Mouse (Mus musculus): ENCODE results near the gene Ankrd27. TPM values are rescaled to one million over a fixed set of nuclear protein-coding genes. Genes with fewer than 3 reads are reported as not detected.
"Not testable (repeated sequence)": the region's sequence is repeated elsewhere in the genome, so short reads cannot be mapped to it uniquely, and the experiment has no call there.

Gene Ankrd27
- polyA plus RNA-seq, 1 experiment from 2014 or later, result 19.2 TPM

GRCm38 (mm10) chr7:35563071-35563470 lies 23.0 kb upstream of the Ankrd27 start:
- no peaks in the 10 kb centered on the region for H3K27me3 ChIP-seq
- 74% methylated on average over 11 of the region's 11 CpGs for WGBS
- H3K9me3 ChIP-seq, result no peaks in the 10 kb centered on the region
- no peak overlapping the region for H3K4me2 ChIP-seq
- no peaks in the 10 kb centered on the region for H3K4me1 ChIP-seq (replicated peaks)
- no peak overlapping the region for H3K27ac ChIP-seq
- no peaks in the 10 kb centered on the region for H3K36me3 ChIP-seq
- H3K4me3 ChIP-seq, result no peak overlapping the region
- no peak for ATAC-seq (ENCODE audit: low FRiP score)
- no peak overlapping the region for H3K9ac ChIP-seq

GRCm38 (mm10) chr7:35564067-35564865 lies 21.8 kb upstream of the Ankrd27 start:
- no peak overlapping the region for H3K4me3 ChIP-seq

DNA sequence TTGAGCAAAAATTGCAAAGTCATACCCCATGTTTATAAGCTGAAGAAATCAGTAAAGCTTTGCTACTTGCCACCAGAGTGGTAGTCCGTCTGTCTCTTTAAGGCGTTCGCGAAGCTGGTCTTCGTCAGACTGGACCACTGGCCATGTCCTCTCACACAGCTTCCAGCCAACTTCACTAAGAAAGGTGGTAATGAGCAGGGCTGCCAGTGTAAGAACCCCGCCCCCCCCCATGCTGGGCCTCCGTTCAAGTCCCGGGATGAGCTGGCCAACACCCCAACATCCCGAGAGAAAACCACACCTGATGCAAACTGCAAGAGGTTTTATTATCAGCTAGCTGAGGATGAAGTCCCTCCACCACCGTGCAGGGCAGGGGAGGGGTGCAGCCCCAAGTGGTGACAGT lies 21.2 kb upstream of the Ankrd27 start:
- not testable (repeated sequence) for H3K9ac ChIP-seq; H3K27ac ChIP-seq; H3K36me3 ChIP-seq; H3K4me2 ChIP-seq; H3K27me3 ChIP-seq; H3K4me1 ChIP-seq (replicated peaks); H3K4me3 ChIP-seq; ATAC-seq (ENCODE audit: low FRiP score); H3K9me3 ChIP-seq
- 85% methylated on average over 10 of the region's 10 CpGs for WGBS

More at GRCm38 (mm10) chr7:35564067-35564865, 21.8 kb upstream of the Ankrd27 start:
- Histone ChIP-seq H3K27me3 (no peaks in the 10 kb centered on the region), H3K4me2 (no peak overlapping the region), H3K9ac (no peak overlapping the region), H3K27ac (no peak overlapping the region), H3K36me3 (no peaks in the 10 kb centered on the region), H3K4me1 (replicated peaks) (no peaks in the 10 kb centered on the region), H3K9me3 (no peaks in the 10 kb centered on the region)
- WGBS, result 93% methylated on average over 2 of the region's 2 CpGs
- no peak for ATAC-seq (ENCODE audit: low FRiP score)

GRCm38 (mm10) chr7:35565965-35566364 lies 20.1 kb upstream of the Ankrd27 start:
- ATAC-seq (ENCODE audit: low FRiP score); H3K27me3 ChIP-seq; H3K4me1 ChIP-seq (replicated peaks); H3K36me3 ChIP-seq; H3K27ac ChIP-seq; H3K4me2 ChIP-seq; H3K9me3 ChIP-seq; H3K4me3 ChIP-seq; H3K9ac ChIP-seq: not testable (repeated sequence)
- WGBS, result 84% methylated on average over 13 of the region's 13 CpGs

- not testable (repeated sequence) for H3K4me3 ChIP-seq; H3K4me2 ChIP-seq; H3K4me1 ChIP-seq (replicated peaks); H3K36me3 ChIP-seq; H3K27me3 ChIP-seq; H3K9me3 ChIP-seq; H3K27ac ChIP-seq; H3K9ac ChIP-seq; ATAC-seq (ENCODE audit: low FRiP score)
- WGBS, result 93% methylated on average over 4 of the region's 4 CpGs
These were observed 16.3 kb upstream of the Ankrd27 start for GRCm38 (mm10) chr7:35569724-35570123.

GRCm38 (mm10) chr7:35570883-35571282 lies 15.2 kb upstream of the Ankrd27 start:
- ATAC-seq (ENCODE audit: low FRiP score); H3K27ac ChIP-seq; H3K27me3 ChIP-seq; H3K4me3 ChIP-seq; H3K36me3 ChIP-seq; H3K4me1 ChIP-seq (replicated peaks); H3K4me2 ChIP-seq; H3K9ac ChIP-seq; H3K9me3 ChIP-seq: not testable (repeated sequence)
- WGBS, result 21% methylated on average over 6 of the region's 6 CpGs

- Histone ChIP-seq H3K4me1 (replicated peaks) (peaks cover 8% of the 10 kb centered on the region), H3K4me2 (no peak overlapping the region), H3K27me3 (peaks cover 44% of the 10 kb centered on the region), H3K27ac (no peak overlapping the region), H3K9me3 (no peaks in the 10 kb centered on the region), H3K9ac (no peak overlapping the region), H3K36me3 (no peaks in the 10 kb centered on the region), H3K4me3 (no peak overlapping the region)
- no peak for ATAC-seq (ENCODE audit: low FRiP score)
- WGBS, result 29% methylated on average over 4 of the region's 4 CpGs
These were observed 6.2 kb upstream of the Ankrd27 start for GRCm38 (mm10) chr7:35579849-35580248.

DNA sequence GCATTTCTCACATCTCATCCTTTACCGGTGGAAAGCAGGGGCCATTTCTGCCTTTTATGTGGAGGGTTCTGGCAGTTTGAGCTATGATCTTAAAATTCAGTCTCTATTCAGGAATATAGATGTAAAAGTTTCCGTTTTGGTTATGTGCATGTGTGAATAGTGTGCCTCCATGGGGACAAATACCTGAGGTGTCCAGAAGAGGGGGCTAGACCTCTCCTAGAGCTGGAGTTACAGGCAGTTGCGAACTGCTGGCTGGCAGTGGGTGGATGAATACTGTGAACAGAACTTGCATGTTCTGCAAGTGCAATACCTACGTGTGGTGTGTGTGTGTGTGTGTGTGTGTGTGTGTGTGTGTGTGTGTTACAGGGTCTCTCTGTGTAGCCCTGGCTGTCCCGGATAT lies 3.3 kb upstream of the Ankrd27 start:
- Histone ChIP-seq H3K9me3 (no peaks in the 10 kb centered on the region), H3K27ac (no peak overlapping the region), H3K4me3 (no peak overlapping the region), H3K4me1 (replicated peaks) (peaks cover 22% of the 10 kb centered on the region), H3K4me2 (no peak overlapping the region), H3K36me3 (no peaks in the 10 kb centered on the region), H3K9ac (no peak overlapping the region), H3K27me3 (peaks cover 49% of the 10 kb centered on the region)
- WGBS, result 73% methylated on average over 5 of the region's 5 CpGs
- no peak for ATAC-seq (ENCODE audit: low FRiP score)

DNA sequence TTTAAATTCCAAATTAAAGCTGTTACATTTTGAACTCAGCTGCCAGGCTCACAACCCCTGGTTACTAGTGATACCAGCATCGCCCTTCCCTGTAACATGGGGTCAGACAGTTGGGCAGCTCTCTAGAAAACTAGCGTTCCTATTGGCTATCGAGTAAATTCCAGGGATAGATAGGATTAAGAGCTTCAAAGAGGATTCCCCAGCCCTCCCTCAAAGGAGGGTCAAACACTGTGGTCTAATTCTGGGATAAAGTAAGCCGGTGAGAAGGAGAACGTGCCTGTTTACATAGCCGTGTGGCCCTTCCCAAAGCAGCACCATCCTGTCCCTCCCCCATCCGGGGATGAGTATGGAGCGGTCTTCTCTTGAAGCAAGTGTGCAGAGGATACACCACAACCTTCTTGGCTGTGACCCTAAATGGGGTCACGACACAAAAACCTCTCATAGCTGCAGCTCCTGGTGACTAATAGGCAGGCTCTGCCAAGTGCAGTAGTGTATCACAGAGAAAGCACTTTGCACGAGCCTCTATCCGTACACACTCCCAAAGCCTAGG lies 2.5 kb upstream of the Ankrd27 start:
- no peak overlapping the region for H3K27ac ChIP-seq
- 18% methylated on average over 11 of the region's 11 CpGs for WGBS
- no peak overlapping the region for H3K4me2 ChIP-seq
- H3K27me3 ChIP-seq, result peaks cover 49% of the 10 kb centered on the region
- no peaks in the 10 kb centered on the region for H3K9me3 ChIP-seq
- no peak for ATAC-seq (ENCODE audit: low FRiP score)
- H3K9ac ChIP-seq, result no peak overlapping the region
- peaks cover 28% of the 10 kb centered on the region for H3K4me1 ChIP-seq (replicated peaks)
- H3K36me3 ChIP-seq, result no peaks in the 10 kb centered on the region
- no peak overlapping the region for H3K4me3 ChIP-seq

DNA sequence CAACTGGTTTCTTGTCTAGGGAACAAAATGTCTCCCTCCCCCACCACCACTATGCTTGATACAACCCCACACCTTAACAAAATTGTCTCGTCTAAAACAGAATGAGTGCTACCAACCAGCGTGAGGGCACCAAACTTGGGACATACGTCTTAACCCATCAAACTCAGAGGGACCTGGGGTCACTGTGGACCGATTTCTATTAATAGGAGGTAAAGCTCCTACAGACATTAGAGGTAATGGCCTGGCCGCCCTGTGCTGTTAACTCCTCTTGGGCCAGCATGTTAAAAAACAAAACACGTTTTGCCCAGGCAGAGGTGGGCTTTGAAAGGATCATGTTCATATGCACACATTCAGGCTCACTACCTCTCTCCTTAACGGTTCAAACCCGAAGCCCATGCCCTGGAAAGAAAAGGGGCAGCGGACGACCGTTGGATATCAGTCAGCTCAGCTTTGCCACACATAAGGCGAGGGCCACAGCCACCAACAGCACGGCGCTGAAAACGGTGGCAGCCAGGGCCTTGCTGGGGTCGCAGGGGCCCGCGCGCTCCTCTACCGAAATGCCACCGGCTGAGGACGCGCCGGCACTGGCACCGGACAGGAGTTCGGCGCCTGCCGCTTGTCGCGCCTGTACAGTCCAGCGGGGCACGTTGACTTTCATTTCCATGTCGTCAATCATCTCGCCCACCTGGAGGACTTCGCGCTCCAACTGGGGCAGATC lies 1.8 kb upstream of the Ankrd27 start:
- H3K4me3 ChIP-seq, result peak overlapping the region; percentile 78
- H3K36me3 ChIP-seq, result no peaks in the 10 kb centered on the region
- H3K27ac ChIP-seq, result no peak overlapping the region
- peak overlapping the region; percentile 99 for H3K4me2 ChIP-seq
- peaks cover 49% of the 10 kb centered on the region for H3K27me3 ChIP-seq
- WGBS, result 5% methylated on average over 36 of the region's 36 CpGs
- no peak for ATAC-seq (ENCODE audit: low FRiP score)
- H3K9ac ChIP-seq, result peak overlapping the region; percentile 65
- H3K4me1 ChIP-seq (replicated peaks), result peaks cover 28% of the 10 kb centered on the region
- no peaks in the 10 kb centered on the region for H3K9me3 ChIP-seq

- H3K9me3 ChIP-seq, result no peaks in the 10 kb centered on the region
- peaks cover 28% of the 10 kb centered on the region for H3K4me1 ChIP-seq (replicated peaks)
- peaks cover 49% of the 10 kb centered on the region for H3K27me3 ChIP-seq
- no peak overlapping the region for H3K27ac ChIP-seq
- no peaks in the 10 kb centered on the region for H3K36me3 ChIP-seq
- H3K4me3 ChIP-seq, result peak overlapping the region; percentile 78
- ATAC-seq (ENCODE audit: low FRiP score), result no peak
- WGBS, result 1% methylated on average over 50 of the region's 50 CpGs
- peak overlapping the region; percentile 99 for H3K4me2 ChIP-seq
- H3K9ac ChIP-seq, result peak overlapping the region; percentile 65
These were observed 1.3 kb upstream of the Ankrd27 start for GRCm38 (mm10) chr7:35584786-35585190.

DNA sequence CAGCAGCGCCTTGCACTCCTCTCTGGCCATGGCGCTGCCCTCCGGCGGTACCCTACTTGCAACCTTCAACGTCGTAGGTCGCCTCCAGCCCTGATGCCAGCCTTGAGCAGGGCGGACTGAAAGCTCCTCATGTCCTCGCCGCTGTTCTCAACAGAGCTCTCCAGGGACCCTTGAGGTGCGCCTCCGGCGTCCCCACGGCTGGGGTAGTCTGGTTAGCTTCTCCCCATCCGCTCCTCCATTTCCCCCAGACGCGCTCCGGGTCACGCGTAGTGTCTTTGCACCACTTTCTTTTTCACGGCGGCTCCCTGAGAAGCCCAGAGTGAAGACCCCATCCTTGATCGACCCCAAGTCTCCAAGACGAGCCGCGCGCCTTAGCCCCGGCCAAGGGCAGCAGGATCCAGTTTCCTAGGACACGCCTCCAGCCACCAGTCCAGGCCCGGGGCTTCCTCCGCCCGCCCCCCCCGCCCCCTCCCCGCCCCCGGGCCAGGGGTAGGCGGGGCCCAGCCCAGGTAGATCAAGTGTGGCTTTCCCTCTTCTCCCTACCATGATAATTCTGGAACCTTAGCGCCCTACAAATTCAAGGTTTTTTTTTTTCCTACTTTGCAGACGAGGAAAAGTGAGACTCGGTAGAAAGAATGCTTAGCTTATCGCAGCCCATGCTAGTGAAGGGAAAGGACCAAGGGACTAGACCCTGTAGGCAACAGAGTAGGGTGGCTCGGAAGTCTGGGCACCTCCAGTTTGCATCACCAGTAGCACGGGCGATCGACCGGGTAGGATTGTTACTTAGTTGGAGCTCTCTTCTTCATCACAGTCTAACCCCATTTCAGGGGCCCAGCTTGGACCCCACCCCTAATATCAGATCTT lies 621 bp upstream of the Ankrd27 start, which contains the start of gene Rgs9bp:
Rgs9bp (minus strand) TSS at position 392 of the 864 bp plus-strand sequence.
- H3K9me3 ChIP-seq, result no peaks in the 10 kb centered on the region
- peaks cover 49% of the 10 kb centered on the region for H3K27me3 ChIP-seq
- H3K4me3 ChIP-seq, result peak within 1 kb of the TSS; percentile 78
- peak within 1 kb of the TSS; percentile 85 for H3K9ac ChIP-seq
- under 1% methylated on average over 45 of the region's 45 CpGs for WGBS
- peak; percentile 78 for ATAC-seq (ENCODE audit: low FRiP score)
- no peaks in the 10 kb centered on the region for H3K36me3 ChIP-seq
- peaks cover 28% of the 10 kb centered on the region for H3K4me1 ChIP-seq (replicated peaks)
- peak within 1 kb of the TSS; percentile 99 for H3K4me2 ChIP-seq
- peak within 1 kb of the TSS; percentile 81 for H3K27ac ChIP-seq
